Mouse (Mus musculus) layer of hippocampus, adult 9-10 months (tissue): ENCODE data around the gene Stat4.
"Not testable (repeated sequence)": the region's sequence is repeated elsewhere in the genome, so short reads cannot be mapped to it uniquely, and the experiment has no call there.

ENCODE experiments used
- DNase-seq: peaks from one replicate; pipeline ENCODE4 v3.0.0; 2022; ENCODE audit warnings: low spot score

The Stat4 gene

DNA sequence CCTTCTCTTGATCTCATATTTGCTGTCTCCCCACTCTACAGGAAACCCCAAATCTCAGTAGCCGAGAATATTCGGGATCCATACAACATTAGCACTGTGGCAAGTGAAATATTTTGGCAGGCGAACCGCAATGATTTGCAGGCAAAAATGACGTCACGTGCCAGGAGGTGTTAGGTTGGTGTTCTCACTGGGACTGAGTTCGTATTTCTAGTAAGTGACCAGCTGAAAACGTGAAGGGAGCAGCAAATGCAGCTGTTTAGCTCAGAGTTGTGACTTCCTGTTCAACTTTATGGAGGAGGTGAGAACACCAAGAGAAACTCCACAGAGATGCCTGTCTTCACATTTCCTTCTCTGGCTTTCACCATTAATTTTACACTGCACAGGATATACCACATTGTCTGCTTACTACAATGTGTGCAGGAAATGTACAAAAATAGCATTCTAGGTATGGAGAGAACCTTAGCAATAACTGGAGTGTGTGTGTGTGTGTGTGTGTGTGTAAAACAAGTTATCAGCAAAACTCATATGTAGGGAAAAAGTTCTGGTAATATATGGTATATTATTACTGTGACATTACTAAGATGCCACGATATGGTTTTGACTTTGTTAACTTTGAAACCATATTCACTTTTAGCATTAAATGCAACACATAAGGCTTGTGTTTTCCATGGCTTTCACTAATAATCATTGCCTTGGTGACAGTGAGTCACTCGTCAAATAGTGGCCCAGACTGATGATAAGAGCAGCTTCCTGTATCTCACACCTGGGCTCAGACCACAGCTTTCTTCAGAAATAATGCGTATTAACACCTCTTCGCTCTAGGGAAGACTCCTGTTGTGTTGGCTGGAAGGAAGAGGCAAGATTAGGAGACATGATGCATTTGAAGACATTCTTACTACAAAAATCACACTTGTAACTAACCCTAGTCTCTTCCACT, 48.1 kb downstream of the Stat4 start:
- DNase-seq = no peak

- no peak for DNase-seq
These were observed 52.2 kb downstream of the Stat4 start for GRCm38 (mm10) chr1:52039151-52039550.

DNA sequence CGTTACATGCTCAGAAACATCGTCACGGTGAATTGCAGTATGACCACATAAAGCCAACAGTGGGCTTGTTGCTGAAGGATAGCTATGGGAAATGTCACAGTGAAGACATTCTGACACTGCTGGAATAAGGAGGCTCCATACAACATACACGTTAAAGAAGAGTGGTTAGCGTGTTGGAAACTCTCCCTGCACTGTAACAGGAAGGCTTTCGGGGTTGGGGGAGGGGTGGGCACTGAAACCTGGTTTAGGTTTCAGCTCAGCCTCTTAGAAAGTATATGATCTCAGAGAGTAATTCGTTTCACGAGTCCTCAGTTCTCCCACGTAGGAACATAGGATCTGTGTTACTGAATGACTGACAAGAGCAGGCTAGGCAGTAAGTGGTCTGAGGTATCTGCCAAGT, 52.7 kb downstream of the Stat4 start:
- no peak for DNase-seq

- no peak for DNase-seq
These were observed 53.6 kb downstream of the Stat4 start for GRCm38 (mm10) chr1:52040366-52041061.

- no peak for DNase-seq
These were observed 56.2 kb downstream of the Stat4 start for GRCm38 (mm10) chr1:52043191-52043590.

DNA sequence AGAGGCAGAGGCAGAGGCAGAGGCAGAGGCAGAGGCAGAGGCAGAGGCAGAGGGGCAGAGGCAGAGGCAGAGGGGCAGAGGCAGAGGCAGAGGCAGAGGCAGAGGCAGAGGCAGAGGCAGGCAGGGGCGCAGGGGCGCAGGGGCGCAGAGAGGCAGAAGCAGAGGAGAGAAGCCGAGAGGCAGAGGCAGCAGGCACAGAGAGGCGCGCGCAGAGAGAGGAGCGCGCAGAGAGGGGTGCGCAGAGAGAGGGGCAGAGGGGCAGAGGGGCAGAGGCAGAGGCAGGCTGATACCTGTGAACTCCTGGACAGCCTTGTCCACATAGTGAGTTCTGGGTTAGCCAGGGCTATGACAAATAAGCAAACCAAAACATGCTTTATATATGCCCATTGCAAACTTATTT, 59.9 kb downstream of the Stat4 start:
- not testable (repeated sequence) for DNase-seq

GRCm38 (mm10) chr1:52048711-52049110, 61.8 kb downstream of the Stat4 start:
- DNase-seq = no peak

DNA sequence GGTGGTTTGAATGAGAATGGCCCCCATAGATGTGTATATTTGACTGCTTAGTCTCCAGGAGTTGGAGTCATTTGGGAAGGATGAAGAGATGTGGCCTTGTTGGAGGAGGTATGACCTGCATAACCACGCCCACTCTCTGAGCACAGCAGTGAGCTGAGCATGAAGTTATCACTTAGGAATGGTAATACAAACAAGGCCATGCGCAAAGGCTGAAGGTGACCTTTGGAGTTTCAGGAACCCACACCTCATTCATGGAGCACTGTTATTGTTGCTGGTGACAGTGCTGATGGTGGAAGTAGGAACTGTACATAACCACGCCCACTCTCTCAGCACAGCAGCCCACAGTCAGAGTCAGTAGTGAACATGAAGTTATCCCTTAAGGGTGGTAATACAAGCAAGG, 62.9 kb downstream of the Stat4 start:
- no peak for DNase-seq

DNA sequence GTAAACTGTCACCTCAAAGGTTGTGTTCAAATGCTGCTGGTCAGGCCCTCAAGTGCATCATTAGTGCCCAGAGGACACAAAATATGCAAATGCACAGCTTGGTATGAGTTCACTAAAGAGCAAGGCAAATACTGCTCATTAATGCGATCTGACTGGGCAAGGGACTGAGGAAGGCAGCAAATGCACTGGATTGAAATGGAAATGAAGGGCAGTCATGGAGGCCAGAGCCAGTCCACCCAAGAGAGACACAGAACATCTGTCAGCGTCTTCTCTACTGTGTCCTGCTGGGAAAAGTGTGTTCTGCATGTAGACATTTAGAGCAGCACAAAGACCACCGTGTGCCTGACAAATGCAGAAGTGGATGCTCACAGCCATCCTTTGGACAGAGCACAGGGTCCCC, 64.6 kb downstream of the Stat4 start:
- no peak for DNase-seq

DNA sequence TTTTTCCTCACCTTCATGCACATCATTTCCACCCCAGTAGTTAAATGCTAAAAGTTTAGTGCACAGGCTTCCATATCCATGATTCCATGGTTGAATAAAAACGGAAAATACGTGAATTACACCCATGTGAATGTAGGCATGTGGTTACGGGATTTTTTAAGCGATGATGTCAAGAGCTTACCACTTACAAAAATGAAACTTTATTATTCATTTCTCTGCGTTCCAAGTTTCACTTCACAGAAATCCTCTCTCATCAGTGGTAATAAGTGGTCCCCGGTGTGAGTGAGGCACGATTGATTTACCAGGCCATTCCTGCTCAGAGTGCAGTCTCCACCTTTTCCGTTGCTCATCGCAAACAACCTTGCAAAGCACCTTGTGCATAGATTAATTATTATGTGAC, 66.0 kb downstream of the Stat4 start:
- no peak for DNase-seq

DNA sequence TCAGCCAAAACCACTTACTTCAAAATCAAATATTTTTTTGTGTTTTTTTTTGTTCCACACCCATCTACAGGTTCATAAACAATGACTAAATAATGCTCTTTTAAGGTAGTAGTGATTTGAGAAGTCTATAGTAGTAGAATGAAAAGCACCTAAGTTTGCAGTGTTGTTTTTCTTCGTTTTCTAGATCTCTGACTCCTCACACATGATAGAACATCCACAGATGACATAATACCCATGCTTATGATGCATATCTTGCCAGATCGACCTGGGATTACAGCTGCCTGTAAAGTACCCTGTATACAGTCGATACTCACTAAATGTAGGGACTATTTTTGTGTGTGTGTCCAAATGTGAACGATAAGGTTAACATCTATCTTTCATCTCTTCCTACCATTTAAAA, 69.0 kb downstream of the Stat4 start:
- no peak for DNase-seq

DNA sequence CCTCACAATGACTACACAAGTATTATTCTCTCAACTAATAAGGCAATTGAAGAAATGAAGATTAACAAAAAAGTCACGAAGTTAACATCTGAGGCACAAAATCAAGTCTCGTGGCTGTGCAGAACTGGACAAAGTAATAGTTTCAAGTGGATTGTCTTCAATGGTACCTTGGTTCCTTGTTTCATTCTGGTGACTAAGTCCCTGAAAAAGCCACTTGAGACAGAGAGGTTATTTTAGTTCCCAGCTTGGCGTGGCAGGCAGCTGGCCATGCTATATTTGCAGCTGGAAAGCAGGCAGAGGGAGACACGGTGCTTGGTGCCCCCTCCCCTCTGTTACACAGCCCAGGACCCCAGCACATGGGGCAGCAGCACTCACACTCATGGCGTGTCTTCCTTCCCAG, 70.2 kb downstream of the Stat4 start:
- DNase-seq = no peak

- no peak for DNase-seq
These were observed 79.3 kb downstream of the Stat4 start for GRCm38 (mm10) chr1:52066276-52066675.

DNA sequence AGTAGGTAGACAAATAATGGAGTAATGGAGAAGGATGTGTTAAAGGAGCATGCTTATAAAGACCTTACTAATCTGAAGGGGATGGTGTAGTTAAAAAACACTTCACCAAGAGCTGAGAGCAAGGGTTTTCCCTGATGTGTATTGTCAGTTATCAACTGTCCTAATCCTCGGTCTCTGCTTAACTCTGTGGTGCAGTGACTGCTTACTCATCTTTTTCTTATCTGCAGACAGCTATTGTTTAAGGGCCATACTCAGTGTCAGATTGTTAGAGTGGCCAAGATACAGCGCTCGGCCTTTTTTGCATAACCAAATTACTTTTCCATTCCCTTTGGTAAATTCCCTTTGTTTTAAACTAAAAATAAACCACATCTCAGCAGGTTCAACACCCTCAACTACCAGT, 79.7 kb downstream of the Stat4 start:
- no peak for DNase-seq

GRCm38 (mm10) chr1:52079724-52080367, 92.9 kb downstream of the Stat4 start:
- DNase-seq = no peak

- no peak for DNase-seq
These were observed 93.4 kb downstream of the Stat4 start for GRCm38 (mm10) chr1:52080375-52080774.

- no peak for DNase-seq
These were observed 99.3 kb downstream of the Stat4 start for GRCm38 (mm10) chr1:52086236-52086635.

DNA sequence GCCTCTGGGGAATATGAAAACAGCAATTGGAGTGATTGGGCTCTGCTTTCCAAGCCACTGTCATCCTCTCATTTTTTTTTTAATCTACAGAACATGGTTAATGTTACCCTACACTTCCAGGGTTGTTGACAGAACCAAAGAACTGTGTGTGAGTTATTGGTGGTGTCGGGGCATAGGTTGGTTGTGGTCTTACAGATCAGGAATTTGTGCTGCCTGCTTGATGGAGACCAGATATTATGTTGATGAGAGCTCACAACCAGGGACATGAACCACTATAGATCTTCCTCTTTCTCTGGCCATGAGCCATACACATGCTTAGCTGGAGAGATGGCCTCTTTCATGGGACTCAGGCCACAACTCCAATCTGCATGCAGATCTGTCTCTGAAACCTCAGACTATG, 100.2 kb downstream of the Stat4 start:
- DNase-seq = no peak

DNA sequence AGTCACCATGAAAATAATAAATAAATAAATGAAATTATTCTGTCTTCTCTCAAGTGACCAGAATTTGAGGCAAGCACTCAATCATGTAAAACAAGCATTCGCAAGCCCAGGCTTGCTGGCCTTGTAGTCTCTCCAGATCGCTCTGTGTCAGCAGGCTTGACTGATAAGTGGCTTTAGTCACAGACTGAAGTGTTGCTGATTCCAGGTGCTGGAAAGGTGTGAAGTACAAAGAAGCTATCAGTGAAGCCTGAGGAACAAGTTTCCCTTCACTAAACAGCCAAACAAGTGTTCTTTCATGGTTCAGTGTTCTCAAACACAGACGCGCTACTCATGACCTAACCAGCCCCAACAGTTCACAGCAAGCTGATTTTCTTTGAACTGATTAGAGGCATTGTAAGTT, 101.7 kb downstream of the Stat4 start:
- DNase-seq = no peak

DNA sequence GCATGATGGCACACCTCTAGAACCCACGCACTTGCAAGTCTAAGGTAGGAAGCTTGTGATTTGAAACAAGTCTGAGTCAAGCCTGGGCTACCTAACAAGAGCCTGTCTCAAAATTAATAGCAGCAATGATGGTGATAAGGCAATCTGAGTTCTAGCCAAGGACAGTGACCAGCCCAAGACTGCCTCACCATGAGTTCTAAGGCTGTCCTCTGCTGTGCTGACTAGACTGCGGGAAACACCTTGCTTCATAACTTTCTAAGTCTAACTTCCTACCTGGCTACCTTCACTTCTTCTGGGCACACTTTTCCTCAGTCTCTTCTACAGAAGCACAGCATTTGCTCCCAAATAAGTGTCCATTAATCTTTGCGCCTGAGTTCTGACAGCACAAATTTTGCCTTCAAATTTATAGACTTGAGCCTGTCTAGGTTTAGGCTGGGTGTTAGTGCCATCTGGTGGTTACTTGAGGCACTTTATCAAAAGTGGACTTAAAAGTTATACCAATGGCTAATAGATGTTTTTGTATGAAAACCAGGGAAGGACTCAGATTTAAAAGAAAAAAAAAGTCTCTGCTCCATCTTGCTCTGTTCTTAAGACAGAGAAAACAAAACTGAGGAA, 111.8 kb downstream of the Stat4 start:
- no peak for DNase-seq

GRCm38 (mm10) chr1:52100496-52100895, 113.5 kb downstream of the Stat4 start:
- DNase-seq = no peak

DNA sequence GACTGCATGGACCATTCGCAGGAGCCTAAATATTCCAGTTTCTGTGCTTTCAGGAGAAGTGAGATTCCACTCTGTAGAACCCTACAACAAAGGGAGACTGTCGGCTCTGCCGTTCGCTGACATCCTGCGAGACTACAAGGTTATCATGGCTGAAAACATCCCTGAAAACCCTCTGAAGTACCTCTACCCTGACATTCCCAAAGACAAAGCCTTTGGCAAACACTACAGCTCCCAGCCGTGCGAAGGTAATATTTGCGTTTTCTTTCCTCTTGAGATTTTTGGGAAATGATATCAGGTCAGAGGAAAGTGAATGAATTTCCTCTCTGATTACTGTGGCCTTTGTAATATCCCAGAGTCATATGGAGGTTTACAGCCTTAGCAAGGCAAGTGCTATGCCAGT, 115.8 kb downstream of the Stat4 start:
- no peak for DNase-seq

DNA sequence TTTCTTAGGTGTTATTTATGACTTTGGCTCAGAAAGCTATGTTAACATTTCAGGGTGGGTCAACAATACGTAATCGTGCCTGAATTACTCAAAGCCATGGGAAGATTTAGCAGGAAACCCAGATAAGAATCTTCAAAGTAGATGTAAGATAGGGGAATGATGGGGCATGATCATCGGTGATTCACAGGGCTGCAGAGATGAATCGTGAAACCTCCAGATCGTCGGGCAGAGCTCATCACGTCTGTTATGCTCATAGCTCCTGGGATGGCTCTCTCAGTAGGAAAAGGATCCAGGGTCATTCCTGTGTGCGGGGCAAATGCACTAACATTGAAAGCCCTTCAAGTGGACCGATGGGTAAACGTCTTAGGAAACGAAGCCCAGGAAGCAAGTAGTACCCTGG, 120.3 kb downstream of the Stat4 start:
- DNase-seq = no peak
